Mouse (Mus musculus): ENCODE measurements around the gene Hoxd4. TPM values are rescaled to one million over a fixed set of nuclear protein-coding genes. Genes with fewer than 3 reads are reported as not detected.

The Hoxd4 gene
- total RNA-seq, 2 experiments from 2014 or later, result not detected

GRCm38 (mm10) chr2:74681594-74682531, 29.9 kb upstream of the Hoxd4 start:
- peak in 1 of 2 experiments; percentile 7 for DNase-seq (ENCODE audit: extremely low spot score in 1 of 2, low spot score in 2 of 2)
- H3K27ac ChIP-seq, result no peak overlapping the region
- no peak for TF ChIP-seq CTCF (IDR thresholded peaks at IDR 0.05)
- no peak overlapping the region for H3K4me3 ChIP-seq
- intact Hi-C loops (cut with DNase I), result no loop called here

DNA sequence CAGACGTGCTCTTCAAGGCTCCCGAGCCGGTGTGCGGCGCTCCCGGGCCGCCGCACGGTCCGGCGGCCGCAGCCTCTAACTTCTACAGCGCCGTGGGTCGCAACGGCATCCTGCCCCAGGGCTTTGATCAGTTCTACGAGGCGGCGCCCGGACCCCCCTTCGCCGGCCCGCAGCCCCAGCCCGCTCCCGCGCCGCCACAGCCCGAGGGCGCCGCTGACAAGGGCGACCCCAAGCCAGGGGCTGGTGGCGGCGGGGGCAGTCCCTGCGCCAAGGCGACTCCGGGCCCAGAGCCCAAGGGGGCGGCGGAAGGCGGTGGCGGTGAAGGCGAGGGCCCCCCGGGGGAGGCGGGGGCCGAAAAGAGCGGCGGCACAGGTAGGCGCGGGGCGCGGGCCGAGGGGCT, 28.9 kb upstream of the Hoxd4 start:
- no peak overlapping the region for H3K27ac ChIP-seq

GRCm38 (mm10) chr2:74683471-74683951, 28.2 kb upstream of the Hoxd4 start:
- intact Hi-C loops (cut with DNase I), result no loop called here
- no peak for TF ChIP-seq CTCF (IDR thresholded peaks at IDR 0.05)
- Histone ChIP-seq H3K4me3 (no peak overlapping the region), H3K27ac (no peak overlapping the region)
- no peak for DNase-seq (ENCODE audit: extremely low spot score in 1 of 2, low spot score in 2 of 2)

More for the DNA sequence above, 28.9 kb upstream of the Hoxd4 start:
- no peak for DNase-seq (ENCODE audit: extremely low spot score in 1 of 2, low spot score in 2 of 2)
- TF ChIP-seq CTCF (IDR thresholded peaks at IDR 0.05), result no peak
- H3K4me3 ChIP-seq, result no peak overlapping the region
- intact Hi-C loops (cut with DNase I), result no loop called here

DNA sequence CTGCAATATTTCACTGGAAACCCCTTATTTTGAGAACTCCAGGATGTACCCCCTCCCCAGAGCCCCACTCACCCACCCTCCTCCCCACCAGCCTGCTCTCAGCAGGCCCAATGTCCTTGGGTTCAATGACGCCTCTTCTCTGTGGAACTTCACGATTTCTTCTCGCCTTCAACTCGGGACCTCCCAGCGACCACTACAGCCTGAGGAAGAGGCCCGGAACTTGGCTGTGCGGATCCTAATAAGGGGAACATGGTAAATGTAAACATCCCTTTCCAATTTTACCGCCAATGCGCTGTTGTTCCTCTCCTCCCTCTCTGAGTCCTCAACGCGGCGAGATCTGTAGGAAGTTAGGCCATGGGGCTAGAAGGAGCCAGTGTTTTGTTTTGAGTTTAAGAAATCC, 27.6 kb upstream of the Hoxd4 start:
- intact Hi-C loops (cut with DNase I), result no loop called here
- no peak overlapping the region for H3K4me3 ChIP-seq
- H3K27ac ChIP-seq, result no peak overlapping the region
- no peak for DNase-seq (ENCODE audit: extremely low spot score in 1 of 2, low spot score in 2 of 2)
- no peak for TF ChIP-seq CTCF (IDR thresholded peaks at IDR 0.05)

- no peak for DNase-seq (ENCODE audit: extremely low spot score in 1 of 2, low spot score in 2 of 2)
- Histone ChIP-seq H3K27ac (no peak overlapping the region), H3K4me3 (no peak overlapping the region)
- TF ChIP-seq CTCF (IDR thresholded peaks at IDR 0.05), result no peak
- intact Hi-C loops (cut with DNase I), result no loop called here
These were observed 26.6 kb upstream of the Hoxd4 start for GRCm38 (mm10) chr2:74685059-74685603.

- peak; percentile 62 for TF ChIP-seq CTCF (IDR thresholded peaks at IDR 0.05)
- H3K4me3 ChIP-seq, result no peak overlapping the region
- DNase-seq (ENCODE audit: extremely low spot score in 1 of 2, low spot score in 2 of 2), result no peak
- intact Hi-C loops (cut with DNase I), result no loop called here
- no peak overlapping the region for H3K27ac ChIP-seq
These were observed 25.3 kb upstream of the Hoxd4 start for GRCm38 (mm10) chr2:74686301-74686987.

- no peak for DNase-seq (ENCODE audit: extremely low spot score in 1 of 2, low spot score in 2 of 2)
- Histone ChIP-seq H3K4me3 (no peak overlapping the region), H3K27ac (no peak overlapping the region)
- intact Hi-C loops (cut with DNase I), result no loop called here
- no peak for TF ChIP-seq CTCF (IDR thresholded peaks at IDR 0.05)
These were observed 24.6 kb upstream of the Hoxd4 start for GRCm38 (mm10) chr2:74686988-74687697.

- intact Hi-C loops (cut with DNase I), result no loop called here
- Histone ChIP-seq H3K27ac (no peak overlapping the region), H3K4me3 (no peak overlapping the region)
- DNase-seq (ENCODE audit: extremely low spot score in 1 of 2, low spot score in 2 of 2), result no peak
- no peak for TF ChIP-seq CTCF (IDR thresholded peaks at IDR 0.05)
These were observed 23.8 kb upstream of the Hoxd4 start for GRCm38 (mm10) chr2:74687698-74688555.

DNA sequence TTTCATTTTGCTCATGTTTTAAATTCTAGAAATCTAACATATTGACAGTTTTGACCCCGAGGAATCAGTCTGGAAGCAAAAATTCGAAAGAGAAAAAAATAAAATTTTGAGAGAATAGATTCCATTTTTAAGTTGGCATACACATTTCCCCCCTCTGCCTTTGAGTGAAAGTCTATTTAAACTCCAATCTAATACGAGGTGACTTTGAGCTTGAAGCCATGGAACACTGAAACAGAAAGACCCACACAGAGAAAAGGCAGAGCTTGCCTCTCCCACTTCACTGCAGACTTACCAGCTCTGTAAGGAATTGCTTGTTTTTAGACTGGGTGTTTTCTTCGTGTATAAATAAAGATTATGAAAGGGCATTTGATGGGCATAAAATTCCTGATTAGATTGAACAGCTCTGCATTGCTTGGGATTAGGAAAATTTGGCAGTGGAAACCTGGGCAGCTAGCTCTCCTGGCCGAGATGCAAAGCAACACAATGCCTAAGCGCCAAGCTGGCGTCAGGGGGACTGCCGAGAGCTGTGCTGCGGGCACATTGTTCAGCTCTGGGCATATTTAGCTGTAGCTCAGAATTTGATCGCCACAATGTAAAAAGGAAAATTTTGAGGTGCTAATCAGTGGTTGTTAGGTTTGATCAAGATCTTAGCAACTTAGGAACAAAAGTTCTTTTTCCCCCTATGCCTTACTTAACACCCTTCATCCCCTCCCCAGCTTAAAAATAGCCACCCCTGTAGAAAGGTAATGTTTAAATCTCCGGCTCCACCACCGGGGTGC, 22.7 kb upstream of the Hoxd4 start:
- no peak for TF ChIP-seq CTCF (IDR thresholded peaks at IDR 0.05)
- Histone ChIP-seq H3K4me3 (no peak overlapping the region), H3K27ac (no peak overlapping the region)
- intact Hi-C loops (cut with DNase I), result no loop called here
- DNase-seq (ENCODE audit: extremely low spot score in 1 of 2, low spot score in 2 of 2), result no peak

Measured in left cerebral cortex, adult 2 months (tissue).